Mouse (Mus musculus) intestine, embryonic 16.5 days (tissue): ENCODE results near the gene Caap1. TPM values are rescaled to one million over a fixed set of nuclear protein-coding genes. Genes with fewer than 3 reads are reported as not detected.

Experiments used
- polyA plus RNA-seq: library from polyadenylated mRNA; unstranded; fragments of >200 nt; fragmentation: Nextera tagmentation; extraction: Ambion mirVana; gene quantifications from 2 replicates; pipeline ENCODE4 v1.2.1, GENCODE M21; 2015

Gene Caap1
- polyA plus RNA-seq, 1 experiment from 2014 or later: 11.5 TPM

Other genes with a start within 250 kb of the Caap1 start
- gene Gm10306, start 250 bp downstream of the Caap1 start, polyA plus RNA-seq: 0.29 TPM in 1 of 2 replicates, not detected in the other
- 49.3 and 52.8 TPM in 2 replicates for gene Plaa, start 46.4 kb upstream of the Caap1 start, polyA plus RNA-seq
- 13.3 and 13.5 TPM in 2 replicates for gene Ift74, start 57.7 kb upstream of the Caap1 start, polyA plus RNA-seq
- 7.4 and 11.9 TPM in 2 replicates for gene Lrrc19, start 93.3 kb upstream of the Caap1 start, polyA plus RNA-seq
- gene Tek, start 182.5 kb upstream of the Caap1 start, polyA plus RNA-seq: 9.5 and 9.8 TPM in 2 replicates